Mouse (Mus musculus) cortical plate, adult 2 months (tissue): ENCODE measurements around the gene P4hb.

Source experiments
- CTCF ChIP-seq: fragments of 200-500 bp; IDR thresholded peaks from 2 replicates; pipeline ENCODE4 v1.5.1; 2011; ENCODE audit warnings: mild to moderate bottlenecking, control low read depth, low read length; ENCODE audit not compliant: insufficient read depth; ENCODE audit errors: extremely low read depth
- POLR2A ChIP-seq: fragments of 200-500 bp; IDR thresholded peaks from 2 replicates; pipeline ENCODE4 v1.6.1; 2011; ENCODE audit warnings: mild to moderate bottlenecking, low read length, control low read depth; ENCODE audit not compliant: insufficient read depth; ENCODE audit errors: extremely low read depth

- TF ChIP-seq POLR2A (no peak), CTCF (no peak)
These were observed 27.1 kb downstream of the P4hb start for GRCm38 (mm10) chr11:120545964-120546363.
